In the genomic region with DNA sequence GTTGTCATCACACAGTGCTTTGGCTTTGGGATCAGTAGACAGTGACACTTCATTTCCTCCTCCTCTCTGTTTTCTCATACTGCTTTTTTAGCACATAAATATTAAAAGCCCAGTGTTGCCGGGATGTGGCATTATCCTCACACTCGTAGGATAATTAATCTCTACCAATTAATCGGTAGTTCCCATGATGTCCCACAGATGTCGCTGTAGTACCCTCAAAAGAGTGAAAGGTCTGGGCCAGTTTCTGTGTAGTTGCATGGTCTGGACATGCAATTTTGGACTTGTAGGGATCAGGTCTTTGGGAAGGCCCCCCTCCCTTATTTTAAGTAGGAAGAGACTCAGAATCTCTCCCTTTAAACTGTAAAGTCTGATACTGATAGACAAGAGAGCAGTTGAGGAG, we compare ENCODE assay signal across 10 mouse cellular contexts. TPM values are rescaled to one million over a fixed set of nuclear protein-coding genes. Genes with fewer than 3 reads are reported as not detected.
DNase-seq lines count a peak whose midpoint lies in the region; ATAC-seq and TF ChIP-seq lines count a peak whose summit lies in the region.
"Had no signal": no experiment of that assay in that cellular context is flagged by ENCODE, and none has a peak within 500 bp of the region (broad histone marks: within the 10 kb centered on the region; RNA-seq: fewer than 3 reads in every experiment).

No protein-coding gene starts in this region.

- no peak overlapping the region for H3K4me3 ChIP-seq in layer of hippocampus, adult 2 months
- H3K4me3 ChIP-seq in embryonic facial prominence, embryonic 14.5 days (ENCODE audit: low read depth, low read length) = no peak overlapping the region

- peaks cover 94% of the 10 kb centered on the region for H3K36me3 ChIP-seq in embryonic facial prominence, embryonic 14.5 days (ENCODE audit: control insufficient read depth, insufficient read depth, low read length)

- peak; percentile 82 for TF ChIP-seq CTCF in layer of hippocampus, adult 2 months (conservative IDR thresholded peaks at IDR 0.05)

- H3K27ac ChIP-seq in layer of hippocampus, adult 2 months = peak overlapping the region; percentile 28; the same call in 1 of the 2 replicates
- H3K27ac ChIP-seq in embryonic facial prominence, embryonic 14.5 days (replicated peaks; ENCODE audit: low read depth, low read length) = no peak overlapping the region

- peak; percentile 17 for DNase-seq in adrenal gland, adult 2 months
- DNase-seq in adrenal gland, postnatal 25 days = no peak
- peak in 1 of 2 experiments; percentile 61 for DNase-seq in layer of hippocampus, adult 2 months (ENCODE audit: low spot score in 2 of 2)
- DNase-seq in layer of hippocampus, adult 9-10 months (ENCODE audit: low spot score) = no peak
- DNase-seq in B cell, adult 2 months = peak; percentile 48 to 55
- peak; percentile 24 for DNase-seq in embryonic facial prominence, embryonic 14.5 days (ENCODE audit: low spot score)
- no peak for DNase-seq in frontal cortex, postnatal 14 days (ENCODE audit: low spot score in 2 of 2)
- no peak for DNase-seq in heart, adult 8-10 months (ENCODE audit: low spot score)

- no peak for ATAC-seq in embryonic facial prominence, embryonic 14.5 days (ENCODE audit: low read depth)

- H3K9ac ChIP-seq in embryonic facial prominence, embryonic 14.5 days (ENCODE audit: low read depth, low read length) = no peak overlapping the region

- 35% methylated on average over 4 of the region's 4 CpGs for WGBS in embryonic facial prominence, embryonic 14.5 days

- no peaks in the 10 kb centered on the region for H3K4me1 ChIP-seq in embryonic facial prominence, embryonic 14.5 days (ENCODE audit: control insufficient read depth, insufficient read depth, low read length)

- H3K27me3 ChIP-seq in embryonic facial prominence, embryonic 14.5 days (replicated peaks; ENCODE audit: control insufficient read depth, insufficient read depth, low read length) = no peaks in the 10 kb centered on the region

- no peaks in the 10 kb centered on the region for H3K9me3 ChIP-seq in embryonic facial prominence, embryonic 14.5 days (ENCODE audit: control insufficient read depth, low read length)

- no peak overlapping the region for H3K4me2 ChIP-seq in embryonic facial prominence, embryonic 14.5 days (ENCODE audit: low read depth, low read length)

RNA-seq across cellular contexts. Expression of gene Spaca9, which starts 18.8 kb away (rescaled TPM):
- under 1 TPM in 1 of 2 experiments, not detected in 1; 0.92 TPM for total RNA-seq in adrenal gland, adult 2 months (2021)
- polyA plus RNA-seq in adrenal gland, adult 2 months (2012; rRNA removed) = 0.84 TPM in 1 of 2 replicates, not detected in the other
- total RNA-seq in adrenal gland, postnatal 25 days (2021) = 1.5 TPM in 1 of 2 replicates, not detected in the other
- total RNA-seq in layer of hippocampus, adult 2 months (2021) = not detected
- polyA plus RNA-seq in embryonic facial prominence, embryonic 14.5 days (2014; fragmentation: Nextera tagmentation; extraction: Ambion mirVana) = 3.2 and 4.4 TPM in 2 replicates
- not detected for total RNA-seq in heart, adult 8-10 months (2022)

RNA-seq across cellular contexts. Expression of gene Ak8, which starts 19.3 kb away (rescaled TPM):
- under 1 TPM; 0.29 to 0.38 TPM for total RNA-seq in adrenal gland, adult 2 months (2021)
- 0.29 and 0.44 TPM in 2 replicates for polyA plus RNA-seq in adrenal gland, adult 2 months (2012; rRNA removed)
- total RNA-seq in adrenal gland, postnatal 25 days (2021) = not detected in 2 replicates
- total RNA-seq in layer of hippocampus, adult 2 months (2021) = 1 to 10 TPM in 1 of 2 experiments, under 1 TPM in 1; 0.74 to 1.2 TPM
- 1.2 and 2.0 TPM in 2 replicates for polyA plus RNA-seq in embryonic facial prominence, embryonic 14.5 days (2014; fragmentation: Nextera tagmentation; extraction: Ambion mirVana)
- under 1 TPM in 1 of 4 experiments, not detected in 3; 0.26 TPM for total RNA-seq in heart, adult 8-10 months (2022)

RNA-seq across cellular contexts. Expression of gene Tsc1, which starts 39.7 kb away (rescaled TPM):
- 10 to 100 TPM; 17.8 to 19.3 TPM for total RNA-seq in adrenal gland, adult 2 months (2021)
- 7.8 and 8.3 TPM in 2 replicates for polyA plus RNA-seq in adrenal gland, adult 2 months (2012; rRNA removed)
- 22.3 and 22.8 TPM in 2 replicates for total RNA-seq in adrenal gland, postnatal 25 days (2021)
- total RNA-seq in layer of hippocampus, adult 2 months (2021) = 10 to 100 TPM; 47.1 to 49.1 TPM
- polyA plus RNA-seq in embryonic facial prominence, embryonic 14.5 days (2014; fragmentation: Nextera tagmentation; extraction: Ambion mirVana) = 15.3 and 16.0 TPM in 2 replicates
- total RNA-seq in heart, adult 8-10 months (2022) = 10 to 100 TPM; 23.7 to 31.3 (median 28.8) TPM

RNA-seq across cellular contexts. Expression of gene Gfi1b, which starts 58.9 kb away (rescaled TPM):
- total RNA-seq in adrenal gland, adult 2 months (2021) = not detected
- polyA plus RNA-seq in adrenal gland, adult 2 months (2012; rRNA removed) = 0.15 and 0.22 TPM in 2 replicates
- not detected in 2 replicates for total RNA-seq in adrenal gland, postnatal 25 days (2021)
- total RNA-seq in layer of hippocampus, adult 2 months (2021) = not detected
- 0.13 and 0.55 TPM in 2 replicates for polyA plus RNA-seq in embryonic facial prominence, embryonic 14.5 days (2014; fragmentation: Nextera tagmentation; extraction: Ambion mirVana)
- under 1 TPM in 1 of 4 experiments, not detected in 3; 0.78 TPM for total RNA-seq in heart, adult 8-10 months (2022)
- total RNA-seq: left cerebral cortex, adult 18-20 months had no signal
- polyA plus RNA-seq: C2C12 had no signal

Comparison
In these comparisons a context has a peak if more than half of its experiments do, and no peak if none do; other contexts are left out.
1. DNase-seq: peak in adrenal gland, adult 2 months (single experiment), B cell, adult 2 months (2 of 2) and embryonic facial prominence, embryonic 14.5 days (single experiment); none in adrenal gland, postnatal 25 days (single experiment), layer of hippocampus, adult 9-10 months (single experiment), frontal cortex, postnatal 14 days (0 of 2) and heart, adult 8-10 months (single experiment).